Mouse (Mus musculus) heart, adult 11 months (tissue): ENCODE data around the gene Ptprm.

Experiments used
- DNase-seq: peaks from one replicate; pipeline ENCODE4 v3.0.0; 2022

Gene Ptprm

DNA sequence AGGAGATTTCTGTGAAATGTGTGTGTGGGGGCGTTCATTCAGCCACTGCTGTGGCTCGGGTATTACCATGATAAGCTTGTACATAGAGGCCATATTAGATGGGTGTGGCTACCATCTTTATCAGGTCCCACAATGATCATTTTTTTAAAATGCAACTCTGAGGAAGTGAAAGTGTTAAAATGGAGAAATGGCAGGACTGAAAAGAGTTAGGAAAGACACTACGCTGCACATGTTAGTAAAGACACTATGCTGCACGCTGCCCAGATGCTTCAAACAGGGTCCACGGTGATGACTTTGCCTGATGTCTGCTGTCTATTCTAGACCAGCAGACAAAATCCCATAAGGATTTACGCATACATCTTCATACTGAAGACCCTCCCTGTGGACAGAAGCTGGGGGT, 298.6 kb downstream of the Ptprm start:
- no peak for DNase-seq

DNA sequence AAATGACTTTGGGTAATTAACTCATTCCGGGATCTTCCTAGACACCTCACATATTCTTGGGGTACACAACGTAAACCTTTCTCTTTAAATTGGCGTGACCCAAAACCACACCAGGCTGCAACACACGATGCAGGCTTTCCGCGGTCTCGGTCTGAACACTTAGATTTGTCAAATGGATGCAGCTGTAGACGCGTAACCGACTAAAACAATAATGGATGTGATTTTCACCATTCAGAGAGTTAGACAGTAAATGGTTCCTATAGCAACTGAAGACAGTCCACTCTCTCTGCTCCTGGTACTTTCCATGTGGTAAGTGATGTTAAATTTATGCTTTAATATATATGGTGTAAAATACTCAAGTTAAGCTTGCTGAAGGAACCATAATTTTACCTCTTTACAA, 300.1 kb downstream of the Ptprm start:
- DNase-seq = no peak

DNA sequence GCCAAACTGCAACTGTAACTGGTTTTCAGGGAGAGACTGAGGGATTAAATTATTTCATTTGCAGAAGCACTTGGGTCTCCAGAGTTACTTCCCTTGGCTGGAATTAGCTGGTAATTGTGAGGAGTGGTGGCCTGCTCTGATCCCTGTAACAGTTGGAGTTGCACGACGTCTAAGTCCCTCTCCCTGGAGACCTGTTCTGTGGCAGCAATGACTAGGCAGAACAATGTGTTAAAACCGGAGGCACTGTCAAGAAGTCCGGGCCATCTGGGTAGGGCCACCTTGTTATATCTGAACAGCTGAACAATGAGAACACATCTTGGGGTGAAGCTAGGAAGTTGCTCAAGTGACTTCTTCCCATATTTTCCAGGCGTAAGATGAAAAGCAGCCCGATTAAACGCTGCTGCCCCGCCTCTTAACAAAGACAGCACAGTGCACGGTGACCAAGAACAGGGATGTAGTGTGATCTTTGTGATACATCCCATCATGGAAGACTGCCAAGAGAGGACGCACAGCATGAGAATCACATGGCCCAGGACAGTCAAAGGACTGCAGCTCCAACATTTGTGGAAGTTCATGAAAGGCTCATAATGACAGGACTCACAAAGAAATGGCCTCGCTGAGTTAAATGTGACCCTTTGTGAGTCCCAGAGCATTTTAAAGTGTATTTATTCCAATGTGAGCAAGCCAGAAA, 301.5 kb downstream of the Ptprm start:
- no peak for DNase-seq

DNA sequence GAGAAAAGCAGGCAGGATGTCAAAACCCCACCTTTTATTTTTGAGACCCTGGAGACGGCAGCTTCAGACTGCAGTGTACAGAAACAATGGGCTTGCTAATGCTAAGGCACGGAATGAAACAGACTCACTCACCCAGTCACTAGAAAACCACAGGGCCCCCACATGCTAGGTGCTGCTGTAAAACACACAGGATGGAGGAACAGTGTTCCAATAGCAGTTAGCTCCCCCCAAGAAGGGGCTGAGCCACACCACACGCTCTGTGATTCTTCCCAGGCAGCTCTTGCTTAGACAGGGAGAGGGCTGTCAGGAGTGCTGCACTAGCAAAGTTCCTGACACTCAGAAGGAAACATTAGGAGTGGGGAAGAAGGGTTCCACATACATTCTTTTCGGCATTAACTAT, 306.6 kb downstream of the Ptprm start:
- DNase-seq = peak; percentile 74

DNA sequence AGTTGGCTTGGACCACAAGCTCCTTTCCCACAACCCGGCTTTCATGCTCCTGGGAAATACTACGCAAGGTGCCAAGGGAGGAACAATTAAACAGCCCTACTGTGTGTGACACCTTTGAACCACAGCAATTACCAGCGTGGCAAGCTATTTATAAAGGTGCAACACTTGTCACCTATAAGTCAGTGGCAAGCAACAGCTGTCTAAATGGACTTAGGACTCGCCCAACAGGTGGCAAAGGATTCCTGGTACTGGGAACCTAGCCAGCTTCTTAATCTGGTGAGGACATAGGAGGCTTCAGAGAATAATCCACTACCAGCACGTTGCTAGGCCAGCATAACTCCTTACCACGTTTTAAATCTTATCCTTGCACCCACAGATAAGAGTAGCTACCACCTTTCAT, 315.7 kb downstream of the Ptprm start:
- no peak for DNase-seq

DNA sequence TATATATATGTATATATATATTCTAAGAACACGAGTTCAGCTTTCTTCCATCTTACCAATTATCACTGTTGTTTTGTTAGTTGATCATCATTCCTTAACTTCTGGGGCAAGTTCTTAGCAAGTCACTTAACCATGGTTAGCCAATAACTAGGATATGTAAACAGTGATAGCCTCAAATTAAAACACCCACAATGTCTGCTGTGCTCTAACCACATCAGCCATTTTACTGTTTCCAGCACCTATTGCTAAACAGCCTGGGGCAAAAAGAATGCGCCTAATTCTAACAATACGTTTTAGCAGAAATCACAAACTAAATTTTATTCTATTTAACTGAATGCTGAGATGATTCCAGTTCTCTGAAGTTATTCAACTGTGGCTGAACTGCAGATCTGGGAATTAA, 320.7 kb downstream of the Ptprm start:
- DNase-seq = no peak

DNA sequence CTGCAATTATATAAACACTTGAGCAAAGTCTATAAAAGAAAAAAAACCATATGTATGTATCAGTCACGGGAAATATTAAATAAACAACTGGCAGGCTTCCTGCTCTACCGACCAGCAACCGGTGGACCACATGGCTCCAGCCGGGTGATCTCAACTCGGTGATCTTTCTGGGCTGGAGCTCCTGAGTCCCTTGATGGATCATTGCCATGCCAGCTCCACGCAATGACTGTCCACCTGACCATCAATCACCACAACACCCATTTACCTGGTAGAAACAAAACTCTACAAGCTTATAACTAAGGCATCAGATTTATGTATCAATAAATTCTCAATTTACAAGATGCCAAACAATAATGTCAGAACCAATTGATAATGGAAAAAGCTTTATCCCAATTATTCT, 322.2 kb downstream of the Ptprm start:
- peak; percentile 78 for DNase-seq

DNA sequence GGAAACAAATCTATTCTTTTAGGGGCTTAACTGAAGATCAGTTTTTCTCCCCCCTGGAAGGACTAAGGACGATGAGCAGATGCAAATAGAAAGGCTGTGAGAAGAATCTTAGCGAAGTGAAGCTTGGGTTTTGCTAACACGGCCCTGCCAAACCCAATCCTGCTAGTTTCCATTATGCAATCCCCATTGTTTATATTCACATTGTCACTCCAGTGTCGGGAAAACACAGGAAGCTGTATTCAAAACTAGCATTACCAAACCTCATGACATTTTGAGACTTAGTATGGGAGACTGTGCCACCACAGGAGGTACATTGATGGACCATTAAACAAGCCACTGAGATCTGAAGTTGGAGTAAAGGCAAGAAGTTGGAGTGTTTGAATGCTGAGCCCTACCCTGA, 322.9 kb downstream of the Ptprm start:
- peak; percentile 74 for DNase-seq

DNA sequence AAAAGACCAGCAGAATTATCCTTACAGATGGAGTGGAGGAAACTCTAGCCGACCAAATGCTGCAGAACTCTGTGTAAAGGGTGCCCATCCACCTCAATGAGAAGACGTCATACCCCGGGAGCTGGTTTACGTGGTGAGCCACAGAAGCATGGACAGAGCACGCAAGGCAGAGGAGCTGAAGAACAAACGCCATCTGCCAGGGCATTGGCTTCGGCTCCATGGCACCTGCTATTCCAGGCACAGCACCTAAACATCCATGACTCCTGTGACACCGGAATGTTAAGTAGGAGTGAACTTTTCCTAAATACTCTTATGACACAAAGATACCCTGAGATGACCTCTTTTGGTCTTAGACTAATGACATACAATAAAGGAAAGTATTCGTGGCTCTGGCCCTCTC, 327.0 kb downstream of the Ptprm start:
- peak; percentile 81 for DNase-seq

DNA sequence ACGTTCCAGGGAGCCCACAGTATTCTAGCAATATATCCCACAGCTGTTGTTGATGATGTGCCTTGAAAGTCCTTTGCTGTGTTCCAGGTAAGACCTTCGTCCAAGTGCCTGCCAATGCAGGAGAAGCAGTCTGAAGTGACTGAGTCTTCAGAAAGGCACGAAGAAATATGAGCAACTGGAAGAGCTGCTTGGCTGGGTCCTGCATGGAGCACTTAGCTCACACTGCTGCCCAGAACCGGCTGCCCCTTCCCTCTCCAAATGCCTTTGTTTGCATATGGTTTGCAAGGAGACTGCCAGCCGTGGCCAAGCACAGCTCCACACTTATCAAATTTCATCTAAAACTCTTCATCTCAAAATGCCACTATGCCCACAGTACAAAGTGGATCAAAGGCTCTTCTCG, 337.8 kb downstream of the Ptprm start:
- DNase-seq = peak; percentile 63

DNA sequence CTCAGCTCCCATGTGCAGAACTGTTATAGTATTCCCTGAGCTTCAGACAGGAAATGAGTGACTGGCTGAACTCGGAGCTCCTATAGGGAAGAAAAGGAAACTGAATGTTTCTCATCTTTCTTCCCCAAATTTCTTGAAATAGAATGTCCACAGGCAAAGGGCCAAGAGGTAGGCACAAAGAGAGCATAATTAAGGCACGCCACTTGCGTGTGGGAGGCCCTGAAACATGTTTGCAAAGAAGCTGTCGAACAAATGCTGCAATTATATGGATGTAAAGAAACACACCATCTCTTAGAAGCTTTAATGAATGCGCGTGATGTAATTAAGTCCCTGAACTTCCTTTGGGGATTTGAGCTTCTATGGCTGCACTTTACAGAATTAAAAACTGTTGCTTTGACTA, 341.0 kb downstream of the Ptprm start:
- DNase-seq = peak; percentile 28

DNA sequence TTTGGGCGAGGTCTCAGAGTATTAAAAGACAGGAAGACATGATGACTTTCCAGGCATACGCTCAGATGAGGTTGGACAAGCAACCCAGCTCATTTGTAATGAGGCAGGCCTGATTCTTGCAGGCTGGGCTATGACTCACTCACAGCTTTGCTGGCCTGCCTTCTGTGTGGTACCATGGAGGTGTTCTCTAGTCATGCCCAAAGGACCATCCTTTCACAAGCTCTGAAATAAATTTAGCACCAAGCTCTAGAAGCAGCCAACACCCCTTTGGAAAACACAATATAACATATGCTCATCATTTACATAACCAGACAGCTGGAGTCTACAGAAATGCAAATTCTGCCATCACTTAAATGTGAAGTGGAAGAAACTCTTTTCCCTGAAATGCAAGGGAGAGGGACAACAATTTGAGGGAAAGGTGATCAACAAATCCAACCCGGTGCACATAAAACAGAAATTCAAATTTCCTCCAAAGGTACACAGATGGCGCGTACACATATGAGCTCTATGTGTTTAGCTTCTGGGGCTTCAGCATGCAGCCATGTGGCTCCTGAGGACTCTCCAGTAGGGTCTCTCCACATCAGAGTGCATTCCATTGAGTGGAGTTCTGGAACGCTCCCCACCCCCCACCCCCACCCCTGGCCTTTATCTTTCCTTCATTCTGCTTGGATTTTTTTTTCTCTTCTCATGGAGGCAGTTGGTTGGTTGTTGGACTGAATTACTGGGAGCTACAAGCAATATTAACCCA, 342.2 kb downstream of the Ptprm start:
- peak; percentile 81 for DNase-seq

DNA sequence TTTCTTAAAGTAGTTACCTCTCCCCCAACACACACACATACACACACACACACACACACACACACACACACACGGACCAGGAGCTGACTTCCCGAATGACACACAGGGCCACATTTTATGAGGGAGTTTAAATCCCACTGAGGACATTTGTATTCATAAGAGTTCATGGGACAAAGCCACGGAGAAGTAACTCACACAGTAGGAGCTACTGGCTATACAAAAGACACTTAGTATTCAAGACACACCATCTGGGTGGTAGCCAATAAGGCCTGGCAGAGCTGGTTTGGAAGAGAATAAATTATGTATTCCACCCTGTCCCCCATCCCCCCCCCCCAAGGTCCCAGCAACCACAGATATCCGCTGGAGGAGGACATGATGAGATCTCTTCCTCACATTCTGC, 344.1 kb downstream of the Ptprm start:
- DNase-seq = peak; percentile 54

DNA sequence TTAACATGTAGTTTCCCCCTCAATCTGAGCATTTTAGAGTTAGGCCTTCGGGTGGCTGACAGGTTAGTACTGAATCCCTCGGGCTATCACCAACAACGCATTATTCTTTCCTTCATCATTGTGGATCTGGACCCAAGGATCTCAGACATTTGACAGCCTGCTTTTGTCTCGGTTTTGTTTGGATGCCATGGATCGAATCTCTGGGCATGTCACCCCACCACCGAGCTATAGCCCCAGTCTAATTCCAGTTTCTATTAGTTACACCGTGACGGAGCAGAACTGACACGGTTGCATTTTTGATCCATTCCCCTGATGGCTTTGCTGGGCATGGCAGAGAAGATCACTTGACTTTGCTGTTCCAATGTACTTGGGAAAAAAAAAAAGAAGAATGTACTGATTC, 346.1 kb downstream of the Ptprm start:
- DNase-seq = peak; percentile 55

DNA sequence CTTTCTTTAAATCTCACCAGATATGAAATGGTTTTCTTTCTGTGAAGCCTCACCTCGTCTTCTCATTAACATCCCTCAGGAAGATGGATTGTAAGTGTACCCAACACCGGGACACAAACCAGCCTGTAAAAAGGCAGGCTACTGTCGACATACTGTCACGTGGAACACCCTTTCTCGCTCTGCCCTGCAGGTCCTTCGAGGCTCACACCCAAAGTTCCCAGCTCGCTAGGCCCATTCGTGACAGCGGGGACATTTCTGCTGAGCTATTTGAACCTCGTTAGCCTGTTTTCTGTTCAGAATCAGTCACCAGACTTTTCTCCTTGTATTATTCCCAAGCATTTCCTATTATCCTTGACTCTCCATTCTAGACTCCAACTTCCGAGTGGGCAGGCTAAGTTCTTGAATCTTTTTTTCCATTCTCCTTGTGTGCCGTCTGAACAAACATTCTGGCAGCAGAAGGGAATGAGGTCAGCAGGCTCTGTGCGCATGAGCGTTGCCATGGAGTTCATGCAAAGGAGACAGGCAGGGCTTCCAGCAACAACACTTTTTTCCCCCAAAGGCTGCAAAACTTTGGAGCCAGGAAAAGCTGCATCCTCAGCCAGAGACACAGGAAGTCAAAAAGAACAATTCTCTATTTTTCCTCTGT, 347.4 kb downstream of the Ptprm start:
- peak; percentile 99 for DNase-seq

DNA sequence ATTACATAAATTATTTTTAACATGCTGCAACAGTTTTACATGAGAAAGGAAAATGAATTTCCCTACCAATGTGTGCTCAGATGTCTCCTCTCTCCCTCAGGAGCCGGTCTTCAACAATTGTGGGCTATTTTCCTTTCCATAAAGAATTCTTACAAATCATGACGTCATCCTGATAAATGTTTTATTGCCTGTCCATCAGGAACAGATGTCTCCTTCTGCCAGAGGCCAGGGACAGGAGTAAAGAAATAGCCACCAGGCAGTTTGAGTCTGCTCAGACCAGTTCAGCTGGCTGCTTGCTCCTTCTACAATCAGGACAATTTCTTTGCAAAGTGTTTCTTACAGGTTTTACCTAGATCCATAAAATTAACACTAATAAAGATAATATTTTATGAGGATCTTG, 357.4 kb downstream of the Ptprm start:
- peak; percentile 11 for DNase-seq

DNA sequence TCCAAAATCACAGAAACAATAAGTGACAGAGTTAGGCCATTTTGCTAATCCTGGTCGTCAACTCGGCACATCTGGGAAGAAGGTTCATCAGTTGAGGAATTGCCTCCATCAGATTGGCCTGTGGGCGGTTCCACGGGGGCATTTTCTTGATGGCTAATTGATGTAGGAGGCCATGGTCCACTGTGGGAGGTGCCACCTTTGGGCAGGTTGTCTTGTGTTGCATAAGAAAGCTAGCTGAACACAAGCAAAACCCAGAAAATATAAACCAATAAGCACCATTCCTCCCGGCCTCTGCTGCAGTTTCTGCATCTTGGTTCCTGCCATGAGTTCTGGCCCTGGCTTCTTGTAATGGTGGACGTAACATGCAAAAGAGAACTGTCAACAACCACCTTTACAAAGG, 358.2 kb downstream of the Ptprm start:
- DNase-seq = peak; percentile 89

DNA sequence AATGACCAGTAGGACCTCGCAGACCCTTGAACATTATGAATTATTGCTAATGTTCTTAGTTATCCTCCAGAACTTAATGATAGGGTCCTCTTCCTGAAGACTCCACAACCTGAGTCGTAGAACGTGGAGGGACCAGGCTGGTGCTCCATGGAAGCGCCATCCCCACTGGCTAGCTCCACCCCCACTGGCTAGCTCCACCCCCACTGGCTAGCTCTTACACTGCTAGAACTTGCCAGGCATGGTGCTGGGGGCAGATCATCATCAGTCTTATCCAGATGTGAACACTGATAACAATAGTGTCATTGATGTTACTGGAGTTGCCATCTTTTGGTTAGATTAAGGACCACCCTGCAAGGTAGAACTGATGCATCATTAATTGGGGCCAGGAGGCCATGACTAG, 362.4 kb downstream of the Ptprm start:
- peak; percentile 73 for DNase-seq

DNA sequence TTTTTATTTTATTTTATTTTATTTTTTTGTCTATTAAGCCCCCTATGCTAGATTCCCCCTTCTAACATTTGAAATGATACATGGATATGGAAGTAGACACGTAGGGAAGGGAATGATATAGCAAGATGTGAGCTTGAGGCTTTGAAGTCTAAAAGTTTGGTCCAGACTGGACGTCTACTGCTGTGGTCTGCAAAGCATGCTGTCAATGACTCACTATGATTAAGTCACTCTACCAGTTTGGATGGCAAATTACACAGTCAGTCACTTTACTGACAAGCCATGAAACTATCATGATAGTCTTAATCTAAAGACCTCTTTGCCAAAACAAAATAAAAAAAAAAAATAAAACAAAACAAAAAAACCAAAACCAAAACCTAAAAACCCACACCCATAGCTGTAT, 363.5 kb downstream of the Ptprm start:
- no peak for DNase-seq

DNA sequence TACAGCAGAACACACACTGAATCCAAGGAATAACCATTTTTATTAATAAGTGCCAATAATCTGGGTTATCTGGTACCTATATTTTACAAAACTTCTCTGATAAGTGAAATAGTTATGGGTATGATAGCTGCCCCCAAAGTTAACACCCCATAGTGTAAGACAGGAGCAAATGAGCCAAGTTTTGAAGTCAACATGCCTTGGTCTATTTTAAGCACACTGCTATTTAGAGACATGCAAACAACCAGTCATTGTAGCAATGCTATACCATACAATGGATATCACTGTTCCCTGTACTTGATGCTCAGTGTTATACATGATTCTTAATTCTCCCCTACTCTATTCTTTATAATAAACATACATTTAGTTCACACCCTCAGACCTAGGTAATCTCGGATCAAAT, 366.2 kb downstream of the Ptprm start:
- peak; percentile 37 for DNase-seq

DNA sequence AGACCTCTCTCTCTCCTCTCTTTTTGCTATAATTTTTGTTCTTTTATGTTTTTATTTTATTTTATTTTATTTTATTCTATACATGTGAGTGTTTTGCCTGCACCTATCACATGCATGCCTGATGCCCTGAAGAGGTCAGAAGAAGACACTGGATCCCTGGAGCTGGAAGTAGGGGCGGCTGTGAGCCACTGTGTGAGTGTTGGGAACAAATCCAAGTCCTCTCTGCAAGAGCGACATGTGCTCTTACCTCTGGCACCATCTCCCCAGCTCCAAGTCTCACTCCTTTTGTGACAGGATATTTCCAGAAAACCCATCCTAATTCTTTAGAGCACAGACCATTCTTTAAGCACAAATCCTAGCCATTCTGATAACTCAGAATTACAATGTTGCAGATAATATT, 372.6 kb downstream of the Ptprm start:
- DNase-seq = peak; percentile 90

DNA sequence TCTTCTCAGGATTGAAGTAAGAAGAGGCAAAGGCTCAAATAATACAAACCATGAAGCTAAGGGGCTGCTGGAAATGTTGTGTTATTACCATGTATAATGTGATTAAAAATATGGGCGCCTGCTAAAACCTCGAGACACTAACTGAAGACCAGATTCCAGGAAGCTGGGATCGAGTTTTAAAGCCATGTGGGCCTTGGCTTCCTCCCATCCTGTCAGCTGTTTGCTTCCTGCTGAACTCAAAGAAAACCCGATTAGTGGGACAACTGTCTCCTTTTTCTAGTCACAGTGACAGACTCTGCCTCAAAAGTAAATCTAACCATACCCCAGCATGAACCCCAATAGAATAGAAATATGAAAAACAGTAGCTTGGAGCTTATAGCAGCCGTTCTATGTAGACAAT, 374.3 kb downstream of the Ptprm start:
- DNase-seq = peak; percentile 86

DNA sequence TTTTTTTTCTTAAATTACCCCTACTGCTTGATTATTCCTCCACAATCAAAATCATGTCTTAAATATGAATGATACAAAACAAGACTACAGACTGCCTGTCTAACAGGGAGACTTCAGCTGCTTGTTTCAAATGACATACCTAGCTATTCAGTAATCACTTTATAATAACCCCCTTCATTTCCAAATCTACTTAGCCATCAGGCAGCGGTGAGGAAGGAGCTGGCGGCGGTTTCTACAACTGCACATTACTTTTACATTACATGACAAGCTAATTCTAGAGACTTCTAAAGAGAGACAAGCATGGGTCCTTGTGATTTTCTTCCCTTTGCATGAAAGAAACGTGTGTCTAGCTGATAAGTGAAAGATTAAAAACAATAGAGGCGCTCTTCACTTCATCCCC, 377.8 kb downstream of the Ptprm start:
- DNase-seq = no peak

DNA sequence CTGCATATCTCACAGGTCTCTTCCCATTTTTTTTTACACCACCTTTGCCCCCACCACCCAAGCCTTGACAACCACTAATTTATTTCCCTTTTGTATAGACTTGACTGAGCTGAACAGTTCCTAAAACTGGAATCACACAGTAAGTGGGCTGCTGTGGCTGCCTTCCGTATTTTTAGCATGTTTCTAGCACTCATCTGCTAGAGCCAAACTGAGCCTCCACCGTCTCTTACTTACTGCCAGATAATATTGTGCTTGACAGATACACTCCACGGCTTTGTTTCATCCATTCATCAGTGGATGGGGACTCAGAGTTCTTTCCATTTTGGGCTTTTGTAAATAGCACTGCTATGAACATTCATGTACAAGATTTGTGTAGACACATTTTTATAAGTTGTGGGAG, 381.3 kb downstream of the Ptprm start:
- DNase-seq = no peak
